Mouse (Mus musculus) lung, adult 2 months (tissue): Measurements from ENCODE around the gene Dpagt1.

Source experiments
- CTCF ChIP-seq: fragments of 200-500 bp; IDR thresholded peaks from 2 replicates; pipeline ENCODE4 v1.5.1; 2011; ENCODE audit warnings: mild to moderate bottlenecking, low read length, control low read depth; ENCODE audit not compliant: insufficient read depth
- POLR2A ChIP-seq: fragments of 200-500 bp; IDR thresholded peaks from 2 replicates; pipeline ENCODE4 v1.6.1; 2011; ENCODE audit warnings: low read depth, mild to moderate bottlenecking, control low read depth, low read length, borderline replicate concordance; ENCODE audit errors: extremely low read depth

DNA sequence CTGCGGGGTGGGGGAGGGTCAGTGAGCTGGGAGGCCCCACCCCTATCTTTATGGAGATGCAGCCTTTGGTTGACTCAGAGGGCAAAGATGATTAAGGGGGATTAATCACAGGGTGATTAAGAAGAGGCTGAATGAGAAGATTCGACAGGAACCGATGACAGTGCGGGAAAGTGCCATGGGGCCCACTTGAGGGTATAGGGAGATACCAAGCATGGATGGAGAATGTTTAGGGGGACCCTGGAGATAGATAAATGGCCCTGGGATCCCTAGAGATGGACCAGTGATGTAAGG, 11.6 kb upstream of the Dpagt1 start:
- TF ChIP-seq CTCF, result no peak
- TF ChIP-seq POLR2A, result no peak
